Mouse (Mus musculus): ENCODE results near the gene Glis2. TPM values are rescaled to one million over a fixed set of nuclear protein-coding genes. Genes with fewer than 3 reads are reported as not detected.

Glis2 gene
- total RNA-seq, 2 experiments from 2014 or later, result 12.0 to 13.2 TPM

Other genes starting within 250 kb of the Glis2 start
- 10 to 100 TPM; 72.5 to 78.6 TPM for gene Adcy9, start 174.2 kb upstream of the Glis2 start, total RNA-seq (2021)
- 1 to 10 TPM; 6.7 to 9.6 TPM for gene Srl, start 52.9 kb upstream of the Glis2 start, total RNA-seq (2021)
- gene Tfap4, start 34.9 kb upstream of the Glis2 start, total RNA-seq (2021), result 1 to 10 TPM; 3.3 TPM
- gene Pam16, start 30.3 kb downstream of the Glis2 start, total RNA-seq (2021), result 10 to 100 TPM; 75.3 to 86.0 TPM
- gene Vasn, start 45.2 kb downstream of the Glis2 start, total RNA-seq (2021), result 10 to 100 TPM in 1 of 2 experiments, 1 to 10 TPM in 1; 9.8 to 11.2 TPM
- gene Dnaja3, start 45.3 kb downstream of the Glis2 start, total RNA-seq (2021), result 10 to 100 TPM; 59.4 to 66.5 TPM
- gene Coro7, start 85.1 kb downstream of the Glis2 start, total RNA-seq (2021), result 100 to 1,000 TPM in 1 of 2 experiments, 10 to 100 TPM in 1; 88.4 to 100 TPM
- 10 to 100 TPM; 10.8 to 11.0 TPM for gene Nmral1, start 124.6 kb downstream of the Glis2 start, total RNA-seq (2021)
- gene Hmox2, start 131.6 kb downstream of the Glis2 start, total RNA-seq (2021), result 10 to 100 TPM; 77.2 to 88.6 TPM
- gene Cdip1, start 195.6 kb downstream of the Glis2 start, total RNA-seq (2021), result 100 to 1,000 TPM; 189 to 197 TPM
- gene 4930562C15Rik, start 240.7 kb downstream of the Glis2 start, total RNA-seq (2021), result not detected

Measured in left cerebral cortex, postnatal 36 days (tissue).